Mouse (Mus musculus) MEL (cell line): ENCODE data around the gene Ppox. TPM values are rescaled to one million over a fixed set of nuclear protein-coding genes. Genes with fewer than 3 reads are reported as not detected.

Experiments
- DNase-seq: peaks from one replicate; pipeline ENCODE4 v3.0.0; 2011; ENCODE audit warnings: low read depth, low spot score
- H3K27ac ChIP-seq: 2 replicates; pipeline ENCODE4 v1.5.1; 2012; ENCODE audit warnings: low read depth, mild to moderate bottlenecking, control low read depth, low read length, moderate library complexity; ENCODE audit not compliant: control insufficient read depth
- H3K27me3 ChIP-seq, 2 experiments: fragments of 150-350 bp in 1 of 2; sonication (generic) in 1 of 2; 2 replicates each; pipeline ENCODE4 v1.6.1; 2012; ENCODE audit warnings: low read length in 2 of 2, mild to moderate bottlenecking in 2 of 2, improper control_type of control experiment in 1 of 2, moderate library complexity in 1 of 2; ENCODE audit not compliant: insufficient read depth in 2 of 2, control insufficient read depth in 1 of 2
- H3K36me3 ChIP-seq, 2 experiments: 2 replicates each; pipeline ENCODE4 v1.6.1; 2012 to 2014; ENCODE audit warnings: low read length in 2 of 2, improper control_type of control experiment in 1 of 2, inconsistent platforms in 1 of 2, mild to moderate bottlenecking in 1 of 2; ENCODE audit not compliant: insufficient read depth in 2 of 2, control insufficient read depth in 1 of 2
- H3K4me1 ChIP-seq, 2 experiments: fragments of 150-350 bp in 1 of 2; sonication (generic) in 1 of 2; 2 replicates each; pipeline ENCODE4 v1.6.1; 2012; ENCODE audit warnings: low read length in 2 of 2, improper control_type of control experiment in 1 of 2, mild to moderate bottlenecking in 1 of 2; ENCODE audit not compliant: insufficient read depth in 2 of 2, control insufficient read depth in 1 of 2
- H3K4me3 ChIP-seq, 2 experiments: fragments of 150-350 bp in 1 of 2; sonication (generic) in 1 of 2; 2 replicates each; pipeline ENCODE4 v1.5.1; 2012; ENCODE audit warnings: low read depth in 2 of 2, low read length in 2 of 2, mild to moderate bottlenecking in 2 of 2, moderate library complexity in 2 of 2, control low read depth in 1 of 2, improper control_type of control experiment in 1 of 2; ENCODE audit not compliant: control insufficient read depth in 1 of 2, insufficient read depth in 1 of 2
- H3K79me2 ChIP-seq: 2 replicates; pipeline ENCODE4 v1.6.1; 2012; ENCODE audit warnings: mild to moderate bottlenecking, low read length, moderate library complexity; ENCODE audit not compliant: control insufficient read depth, poor library complexity, insufficient read depth
- H3K9ac ChIP-seq: 2 replicates; pipeline ENCODE4 v1.6.1; 2012; ENCODE audit warnings: low read depth, mild to moderate bottlenecking, control low read depth, low read length, moderate library complexity; ENCODE audit not compliant: control insufficient read depth, poor library complexity, severe bottlenecking
- H3K9me3 ChIP-seq: fragments of 150-350 bp; sonication (generic); replicated peaks from 2 replicates; pipeline ENCODE4 v1.6.1; 2012; ENCODE audit warnings: mild to moderate bottlenecking, low read length, improper control_type of control experiment, moderate library complexity; ENCODE audit not compliant: insufficient read depth
- CHD1 ChIP-seq: IDR thresholded peaks from 2 replicates; pipeline ENCODE4 v1.6.1; 2012; ENCODE audit warnings: low read depth, mild to moderate bottlenecking, inconsistent platforms, low read length, improper control_type of control experiment
- CHD2 ChIP-seq: IDR thresholded peaks from 2 replicates; pipeline ENCODE4 v1.6.1; 2011; ENCODE audit warnings: low read length, improper control_type of control experiment
- ELF1 ChIP-seq: IDR thresholded peaks from 2 replicates; pipeline ENCODE4 v1.6.1; 2014; ENCODE audit warnings: low read depth, mild to moderate bottlenecking, inconsistent platforms, low read length, improper control_type of control experiment, moderate library complexity
- EP300 ChIP-seq, 2 experiments: IDR thresholded peaks; 2 replicates each; pipeline ENCODE4 v1.6.1; 2011; ENCODE audit warnings: improper control_type of control experiment in 2 of 2, low read length in 2 of 2, low read depth in 1 of 2, mild to moderate bottlenecking in 1 of 2
- ETS1 ChIP-seq: IDR thresholded peaks from 2 replicates; pipeline ENCODE4 v1.6.1; 2012; ENCODE audit warnings: low read depth, mild to moderate bottlenecking, inconsistent platforms, low read length, improper control_type of control experiment, moderate library complexity
- GATA1 ChIP-seq: IDR thresholded peaks from 2 replicates; pipeline ENCODE4 v1.6.1; 2011; ENCODE audit warnings: low read depth, low read length, improper control_type of control experiment
- HCFC1 ChIP-seq: IDR thresholded peaks from 2 replicates; pipeline ENCODE4 v1.6.1; 2012; ENCODE audit warnings: low read depth, mild to moderate bottlenecking, inconsistent platforms, low read length, improper control_type of control experiment, moderate library complexity
- MAFK ChIP-seq: IDR thresholded peaks from 2 replicates; pipeline ENCODE4 v1.6.1; 2011; ENCODE audit warnings: low read depth, mild to moderate bottlenecking, low read length, improper control_type of control experiment, borderline replicate concordance
- MAX ChIP-seq: IDR thresholded peaks from 2 replicates; pipeline ENCODE4 v1.6.1; 2011; ENCODE audit warnings: low read length, improper control_type of control experiment
- MXI1 ChIP-seq: IDR thresholded peaks from 2 replicates; pipeline ENCODE4 v1.6.1; 2011; ENCODE audit warnings: mild to moderate bottlenecking, low read depth, low read length, improper control_type of control experiment
- MYB ChIP-seq: IDR thresholded peaks from 2 replicates; pipeline ENCODE4 v1.6.1; 2011; ENCODE audit warnings: mild to moderate bottlenecking, low read depth, low read length, improper control_type of control experiment
- NELFE ChIP-seq: IDR thresholded peaks from 2 replicates; pipeline ENCODE4 v1.6.1; 2011; ENCODE audit warnings: low read depth, low read length, improper control_type of control experiment
- POLR2A ChIP-seq, 2 experiments: IDR thresholded peaks; 2 replicates each; pipeline ENCODE4 v1.6.1; 2011 to 2012; ENCODE audit warnings: low read length in 2 of 2, mild to moderate bottlenecking in 2 of 2, control low read depth in 1 of 2, improper control_type of control experiment in 1 of 2, low read depth in 1 of 2, moderate library complexity in 1 of 2; ENCODE audit not compliant: control insufficient read depth in 1 of 2, insufficient read depth in 1 of 2, poor library complexity in 1 of 2
- RCOR1 ChIP-seq: IDR thresholded peaks from 2 replicates; pipeline ENCODE4 v1.6.1; 2012; ENCODE audit warnings: low read depth, mild to moderate bottlenecking, inconsistent platforms, low read length, improper control_type of control experiment
- SIN3A ChIP-seq: IDR thresholded peaks from 2 replicates; pipeline ENCODE4 v1.6.1; 2012; ENCODE audit warnings: low read length, improper control_type of control experiment, inconsistent platforms
- TAL1 ChIP-seq: IDR thresholded peaks from 2 replicates; pipeline ENCODE4 v1.6.1; 2012; ENCODE audit warnings: mild to moderate bottlenecking, inconsistent platforms, low read length, moderate library complexity, mixed read lengths
- TBP ChIP-seq: IDR thresholded peaks from 2 replicates; pipeline ENCODE4 v1.8.0; 2011; ENCODE audit warnings: low read depth, low read length, improper control_type of control experiment
- UBTF ChIP-seq: IDR thresholded peaks from 2 replicates; pipeline ENCODE4 v1.6.1; 2012; ENCODE audit warnings: low read depth, mild to moderate bottlenecking, inconsistent platforms, low read length, improper control_type of control experiment, moderate library complexity, borderline replicate concordance; ENCODE audit not compliant: insufficient read depth
- USF1 ChIP-seq: IDR thresholded peaks from 2 replicates; pipeline ENCODE4 v1.6.1; 2014; ENCODE audit warnings: low read depth, mild to moderate bottlenecking, inconsistent platforms, low read length, improper control_type of control experiment, moderate library complexity
- USF2 ChIP-seq, 2 experiments: IDR thresholded peaks; 2 replicates each; pipeline ENCODE4 v1.6.1; 2011 to 2012; ENCODE audit warnings: improper control_type of control experiment in 2 of 2, low read length in 2 of 2, borderline replicate concordance in 1 of 2, inconsistent platforms in 1 of 2, low read depth in 1 of 2, mild to moderate bottlenecking in 1 of 2; ENCODE audit not compliant: insufficient read depth in 1 of 2
- ZC3H11A ChIP-seq: IDR thresholded peaks from 2 replicates; pipeline ENCODE4 v1.6.1; 2012; ENCODE audit warnings: low read depth, mild to moderate bottlenecking, inconsistent platforms, low read length, improper control_type of control experiment
- ZKSCAN1 ChIP-seq: IDR thresholded peaks from 2 replicates; pipeline ENCODE4 v1.6.1; 2012; ENCODE audit warnings: low read depth, mild to moderate bottlenecking, inconsistent platforms, low read length, improper control_type of control experiment, moderate library complexity
- ZMIZ1 ChIP-seq: IDR thresholded peaks from 2 replicates; pipeline ENCODE4 v1.6.1; 2012; ENCODE audit warnings: low read depth, mild to moderate bottlenecking, inconsistent platforms, low read length, improper control_type of control experiment, moderate library complexity
- polyA plus RNA-seq, 2 experiments: library from polyadenylated mRNA; stranded (reverse) in 1 of 2; unstranded in 1 of 2; fragments of >175 nt in 1 of 2; fragments of >200 nt in 1 of 2; gene quantifications; 2 replicates each; pipeline versions ENCODE4 v1.2.1 to v1.2.4; 2012; ENCODE audit warnings: low replicate concordance in 2 of 2, low read depth in 1 of 2; ENCODE audit not compliant: insufficient read length in 2 of 2, insufficient read depth in 1 of 2, missing spikeins in 1 of 2
- total RNA-seq: library from RNA; depleted of rRNA; stranded (reverse); fragments of 300-350 nt; gene quantifications from 2 replicates; pipeline ENCODE4 v1.2.3, GENCODE M21; 2012

Ppox gene
- total and polyA plus RNA-seq, 3 experiments, result 27.0 to 63.6 TPM; not detected in 1

- Histone ChIP-seq H3K27me3 (no peaks in the 10 kb centered on the region), H3K4me1 (peaks cover 13 to 21% of the 10 kb centered on the region in 2 experiments), H3K4me3 (peak overlapping the region; percentile 73 to 89), H3K9me3 (no peaks in the 10 kb centered on the region), H3K9ac (peak overlapping the region; percentile 51), H3K79me2 (no peaks in the 10 kb centered on the region; the same call in 1 of the 2 replicates), H3K36me3 (peaks cover 1 to 29% of the 10 kb centered on the region in 2 experiments; a peak in 3 of 4 replicates), H3K27ac (peak overlapping the region; percentile 53)
- TF ChIP-seq NELFE (0 out of 2 replicates have a peak, but pooled peaks have one; percentile 3), MXI1 (no peak), EP300 (IDR thresholded peaks at IDR 0.05; ENCODE audit: low read depth in 1 of 2, low read length in 2 of 2) (peak in 1 of 2 experiments; percentile 57; a peak in 1 of 4 replicates), ETS1 (peak; percentile 42; the same call in 1 of the 2 replicates), SIN3A (peak; percentile 35; the same call in 1 of the 2 replicates), HCFC1 (0 out of 2 replicates have a peak, but pooled peaks have one; percentile 49), ELF1 (0 out of 2 replicates have a peak, but pooled peaks have one; percentile 28), UBTF (no peak)
- peak; percentile 76 for DNase-seq
These were observed 8.9 kb downstream of the Ppox start for GRCm38 (mm10) chr1:171272086-171272485.

- H3K4me3 ChIP-seq, result peak overlapping the region; percentile 73 to 89
These were observed 9.4 kb downstream of the Ppox start for GRCm38 (mm10) chr1:171271622-171272021.

GRCm38 (mm10) chr1:171271196-171271595, 9.8 kb downstream of the Ppox start:
- Histone ChIP-seq H3K27ac (peak overlapping the region; percentile 53), H3K9ac (peak overlapping the region; percentile 67), H3K27me3 (no peaks in the 10 kb centered on the region), H3K36me3 (peaks cover under 1 to 26% of the 10 kb centered on the region in 2 experiments; a peak in 3 of 4 replicates), H3K79me2 (no peaks in the 10 kb centered on the region; the same call in 1 of the 2 replicates), H3K4me3 (peak overlapping the region; percentile 73 to 89), H3K4me1 (peaks cover 17 to 26% of the 10 kb centered on the region in 2 experiments), H3K9me3 (no peaks in the 10 kb centered on the region)
- TF ChIP-seq CHD2 (no peak), POLR2A (IDR thresholded peaks at IDR 0.05; ENCODE audit: control insufficient read depth in 1 of 2, insufficient read depth in 1 of 2, low read depth in 1 of 2, low read length in 2 of 2, poor library complexity in 1 of 2) (no peak), MAX (no peak), EP300 (IDR thresholded peaks at IDR 0.05; ENCODE audit: low read depth in 1 of 2, low read length in 2 of 2) (no peak), ETS1 (0 out of 2 replicates have a peak, but pooled peaks have one; percentile 19), MAFK (no peak), ELF1 (no peak), SIN3A (no peak), TBP (no peak), ZC3H11A (no peak), USF1 (no peak), TAL1 (0 out of 2 replicates have a peak, but pooled peaks have one; percentile 27), RCOR1 (no peak), GATA1 (peak; percentile 50)
- peak; percentile 64 for DNase-seq

More at GRCm38 (mm10) chr1:171271622-171272021, 9.4 kb downstream of the Ppox start:
- no peaks in the 10 kb centered on the region for H3K27me3 ChIP-seq
- peak; percentile 46 for DNase-seq
- H3K27ac ChIP-seq, result peak overlapping the region; percentile 53
- peaks cover 1 to 30% of the 10 kb centered on the region in 2 experiments; a peak in 3 of 4 replicates for H3K36me3 ChIP-seq
- no peaks in the 10 kb centered on the region; the same call in 1 of the 2 replicates for H3K79me2 ChIP-seq
- no peaks in the 10 kb centered on the region for H3K9me3 ChIP-seq
- H3K4me1 ChIP-seq, result peaks cover 16 to 23% of the 10 kb centered on the region in 2 experiments
- TF ChIP-seq ZKSCAN1 (no peak), CHD1 (no peak), USF2 (IDR thresholded peaks at IDR 0.05; ENCODE audit: borderline replicate concordance in 1 of 2, insufficient read depth in 1 of 2, low read depth in 1 of 2, low read length in 2 of 2) (no peak), MYB (no peak), ZMIZ1 (0 out of 2 replicates have a peak, but pooled peaks have one; percentile 14), MXI1 (no peak), ELF1 (no peak), EP300 (IDR thresholded peaks at IDR 0.05; ENCODE audit: low read depth in 1 of 2, low read length in 2 of 2) (no peak), NELFE (0 out of 2 replicates have a peak, but pooled peaks have one; percentile 10)
- TF ChIP-seq, all 39 proteins: peak for 2
- peak overlapping the region; percentile 51 for H3K9ac ChIP-seq
